Mouse (Mus musculus) heart, postnatal 0 days (tissue): ENCODE measurements around the gene Pfas.

Experiments used
- CTCF ChIP-seq: IDR thresholded peaks from 2 replicates; pipeline ENCODE4 v1.5.1; 2016; ENCODE audit warnings: antibody characterized with exemption, control low read depth, low read depth
- EP300 ChIP-seq: IDR thresholded peaks from 2 replicates; pipeline ENCODE4 v1.6.1; 2016; ENCODE audit warnings: antibody characterized with exemption, low read depth

- TF ChIP-seq CTCF: no peak
- TF ChIP-seq EP300: no peak
Observed at GRCm38 (mm10) chr11:68956697-68957096, 51.6 kb downstream of the Pfas start.
